ENCODE assay signal across 9 mouse cellular contexts in genomic region chr9:69987579-69987978, GRCm38 (mm10). TPM values are rescaled to one million over a fixed set of nuclear protein-coding genes. Genes with fewer than 3 reads are reported as not detected.
DNase-seq lines count a peak whose midpoint lies in the region; ATAC-seq and TF ChIP-seq lines count a peak whose summit lies in the region.
"Had no signal": no experiment of that assay in that cellular context is flagged by ENCODE, and none has a peak within 500 bp of the region (broad histone marks: within the 10 kb centered on the region; RNA-seq: fewer than 3 reads in every experiment).

No protein-coding gene starts in this region.

- H3K4me3 ChIP-seq in CH12.LX (replicated peaks in 1 of 3; ENCODE audit: low read depth in 2 of 3, low read length in 2 of 3, poor library complexity in 1 of 3): no peak overlapping the region
- no peak overlapping the region for H3K4me3 ChIP-seq in stomach, postnatal 0 days (ENCODE audit: low read depth, low read length)
- H3K4me3 ChIP-seq: limb, embryonic 15.5 days had no signal

- no peaks in the 10 kb centered on the region for H3K9me3 ChIP-seq in CH12.LX (replicated peaks; ENCODE audit: low read length)
- H3K9me3 ChIP-seq in stomach, postnatal 0 days (ENCODE audit: control insufficient read depth, low read length): no peaks in the 10 kb centered on the region
- H3K9me3 ChIP-seq: limb, embryonic 15.5 days had no signal

- in situ Hi-C loops in CH12.LX (cut with MboI; ENCODE audit: low pct_ligation_motif_present, low pct_unique_long_range_greater_than_20kb, low sequenced_read_pairs): no loop called here

- WGBS in stomach, postnatal 0 days: under 1% methylated on average over 3 of the region's 3 CpGs

- TF ChIP-seq EP300 in CH12.LX (IDR thresholded peaks at IDR 0.05; ENCODE audit: low read length): peak; percentile 98
- TF ChIP-seq EP300 in stomach, postnatal 0 days (optimal IDR thresholded peaks at IDR 0.05): no peak

- no peaks in the 10 kb centered on the region for H3K27me3 ChIP-seq in CH12.LX (replicated peaks)
- no peaks in the 10 kb centered on the region for H3K27me3 ChIP-seq in stomach, postnatal 0 days (ENCODE audit: control insufficient read depth, insufficient read depth, low read length)
- H3K27me3 ChIP-seq: limb, embryonic 15.5 days had no signal

- peaks cover 6 to 30% of the 10 kb centered on the region in 2 experiments; a peak in 3 of 4 replicates for H3K4me1 ChIP-seq in CH12.LX (ENCODE audit: control insufficient read depth in 1 of 2, insufficient read depth in 2 of 2)
- H3K4me1 ChIP-seq in stomach, postnatal 0 days (replicated peaks; ENCODE audit: control insufficient read depth, insufficient read depth): no peaks in the 10 kb centered on the region; the same call in 1 of the 2 replicates

- peak; percentile 61 to 96 for TF ChIP-seq CTCF in CH12.LX (conservative IDR thresholded peaks at IDR 0.05 in 1 of 2, IDR thresholded peaks at IDR 0.05 in 1 of 2; ENCODE audit: low read depth in 2 of 2, low read length in 2 of 2)
- peak; percentile 88 for TF ChIP-seq CTCF in stomach, postnatal 0 days (IDR thresholded peaks at IDR 0.05; ENCODE audit: low read depth)

- intact Hi-C loops in gastrocnemius, postnatal 36 days (cut with DNase I): loop anchor here (2.0 kb wide), 1 partner anchor 39 kb away; no protein-coding TSS in a partner anchor

- no peak for TF ChIP-seq POLR2A in CH12.LX (IDR thresholded peaks at IDR 0.05; ENCODE audit: low read depth, low read length)

- dilution Hi-C loops in CH12.LX (cut with MboI; ENCODE audit: extremely low pct_ligation_motif_present, extremely low pct_unique_long_range_greater_than_20kb, low sequenced_read_pairs): no loop called here

- no peak overlapping the region for H3K27ac ChIP-seq in CH12.LX (ENCODE audit: insufficient read depth, low read depth)
- no peak overlapping the region for H3K27ac ChIP-seq in stomach, postnatal 0 days (replicated peaks)
- H3K27ac ChIP-seq: limb, embryonic 15.5 days had no signal

- peak overlapping the region; percentile 29; the same call in 1 of the 2 replicates for H3K9ac ChIP-seq in CH12.LX (ENCODE audit: insufficient read depth, low read depth)
- H3K9ac ChIP-seq in stomach, postnatal 0 days (ENCODE audit: low read length): no peak overlapping the region
- H3K9ac ChIP-seq: limb, embryonic 15.5 days had no signal

- H3K36me3 ChIP-seq in CH12.LX (replicated peaks in 1 of 2; ENCODE audit: control insufficient read depth in 1 of 2, insufficient read depth in 1 of 2, low read length in 1 of 2): peaks cover 0 to 14% of the 10 kb centered on the region in 2 experiments
- no peaks in the 10 kb centered on the region for H3K36me3 ChIP-seq in stomach, postnatal 0 days (ENCODE audit: control insufficient read depth, insufficient read depth, low read length)

- peak; percentile 28 to 84 for DNase-seq in frontal cortex, adult 2 months (ENCODE audit: extremely low spot score in 1 of 2, low spot score in 1 of 2)
- DNase-seq in CH12.LX (ENCODE audit: extremely low read depth): peak; percentile 92
- DNase-seq in cerebellum, adult 8-10 months: peak; percentile 22
- peak; percentile 29 to 37 for DNase-seq in gastrocnemius, postnatal 36 days
- DNase-seq in layer of hippocampus, adult 9-10 months (ENCODE audit: low spot score): peak; percentile 69
- peak; percentile 59 for DNase-seq in stomach, postnatal 0 days (ENCODE audit: low spot score)

- peak; percentile 97 for TF ChIP-seq RAD21 in CH12.LX (IDR thresholded peaks at IDR 0.05; ENCODE audit: low read depth, low read length)

- peak overlapping the region; percentile 72 for H3K4me2 ChIP-seq in CH12.LX (ENCODE audit: insufficient read depth, low read depth, poor library complexity, severe bottlenecking)
- H3K4me2 ChIP-seq in stomach, postnatal 0 days (replicated peaks; ENCODE audit: low read depth): no peak overlapping the region
- H3K4me2 ChIP-seq: limb, embryonic 15.5 days had no signal

- H3K79me2 ChIP-seq in CH12.LX (replicated peaks; ENCODE audit: control insufficient read depth, extremely low read depth, insufficient read depth, poor library complexity, severe bottlenecking): peaks cover 25% of the 10 kb centered on the region

- no peak for ATAC-seq in frontal cortex, adult (ENCODE audit: low TSS enrichment)
- peak; percentile 61 for ATAC-seq in megakaryocyte progenitor cell, adult 5-6 weeks (replicated peaks; ENCODE audit: poor library complexity)
- no peak for ATAC-seq in stomach, postnatal 0 days (ENCODE audit: low FRiP score, low TSS enrichment)

TF ChIP-seq in CH12.LX, 34 proteins besides CTCF, POLR2A, EP300 and RAD21 (continues in another document):
- no peak for TF ChIP-seq KAT2A (IDR thresholded peaks at IDR 0.05; ENCODE audit: insufficient replicate concordance, low read length)
- 0 out of 2 replicates have a peak, but pooled peaks have one; percentile 38 for TF ChIP-seq SIN3A (IDR thresholded peaks at IDR 0.05; ENCODE audit: low read length)
- peak; percentile 70 for TF ChIP-seq MAFK (IDR thresholded peaks at IDR 0.05; ENCODE audit: insufficient replicate concordance, low read length)
- TF ChIP-seq ETS1 (conservative IDR thresholded peaks at IDR 0.05; ENCODE audit: low read depth, low read length): peak; percentile 84; the same call in 1 of the 2 replicates
- peak; percentile 96 for TF ChIP-seq JUN (IDR thresholded peaks at IDR 0.05; ENCODE audit: insufficient read depth, low read depth, low read length)
- peak; percentile 52 for TF ChIP-seq ZC3H11A (IDR thresholded peaks at IDR 0.05; ENCODE audit: low read depth, low read length)
- no peak; the same call in 1 of the 2 replicates for TF ChIP-seq HCFC1 (IDR thresholded peaks at IDR 0.05; ENCODE audit: low read depth, low read length)
- no peak for TF ChIP-seq NRF1 (IDR thresholded peaks at IDR 0.05; ENCODE audit: low read depth, low read length)
- TF ChIP-seq TBP (conservative IDR thresholded peaks at IDR 0.05; ENCODE audit: low read depth, low read length): 0 out of 2 replicates have a peak, but pooled peaks have one; percentile 8
- TF ChIP-seq TCF12 (IDR thresholded peaks at IDR 0.05; ENCODE audit: low read depth, low read length): peak; percentile 44
- peak; percentile 98 for TF ChIP-seq IRF4 (IDR thresholded peaks at IDR 0.05; ENCODE audit: low read depth, low read length)
- TF ChIP-seq MYC (IDR thresholded peaks at IDR 0.05; ENCODE audit: low read depth, low read length): peak; percentile 86
- peak; percentile 93 for TF ChIP-seq MEF2A (IDR thresholded peaks at IDR 0.05; ENCODE audit: borderline replicate concordance, low read depth, low read length)
- TF ChIP-seq RCOR1 (conservative IDR thresholded peaks at IDR 0.05; ENCODE audit: low read depth, low read length): peak; percentile 71; the same call in 1 of the 2 replicates
- TF ChIP-seq CHD1 (IDR thresholded peaks at IDR 0.05; ENCODE audit: low read depth, low read length): no peak
- TF ChIP-seq USF1 (IDR thresholded peaks at IDR 0.05; ENCODE audit: low read depth, low read length): no peak
- no peak for TF ChIP-seq CHD2 (IDR thresholded peaks at IDR 0.05; ENCODE audit: low read length)
- TF ChIP-seq USF2 (conservative IDR thresholded peaks at IDR 0.05; ENCODE audit: low read depth, low read length): no peak
- TF ChIP-seq ZNF384 (IDR thresholded peaks at IDR 0.05; ENCODE audit: low read depth, low read length): peak; percentile 26; the same call in 1 of the 2 replicates
- no peak for TF ChIP-seq NELFE (IDR thresholded peaks at IDR 0.05; ENCODE audit: low read depth, low read length)
- no peak for TF ChIP-seq PAX5 (IDR thresholded peaks at IDR 0.05; ENCODE audit: low read length)
- peak; percentile 24; the same call in 1 of the 2 replicates for TF ChIP-seq ELF1 (IDR thresholded peaks at IDR 0.05; ENCODE audit: low read depth, low read length)
- no peak for TF ChIP-seq ZMIZ1 (IDR thresholded peaks at IDR 0.05; ENCODE audit: low read depth, low read length)
- no peak for TF ChIP-seq POLR2AphosphoS2 (IDR thresholded peaks at IDR 0.05; ENCODE audit: low read depth, low read length)
- TF ChIP-seq E2F4 (IDR thresholded peaks at IDR 0.05; ENCODE audit: insufficient replicate concordance, low read depth, low read length): 0 out of 2 replicates have a peak, but pooled peaks have one; percentile 66
- peak; percentile 88 for TF ChIP-seq BHLHE40 (IDR thresholded peaks at IDR 0.05; ENCODE audit: low read depth, low read length)
- TF ChIP-seq ZKSCAN1 (IDR thresholded peaks at IDR 0.05; ENCODE audit: borderline replicate concordance, low read depth, low read length): no peak
- no peak for TF ChIP-seq GABPA (IDR thresholded peaks at IDR 0.05; ENCODE audit: insufficient replicate concordance, low read depth, low read length)

RNA-seq across cellular contexts. Expression of gene Bnip2, which starts 1.7 kb away (rescaled TPM):
- polyA plus RNA-seq in frontal cortex, adult 2 months (2012; rRNA removed): 44.6 and 48.0 TPM in 2 replicates
- total RNA-seq in CH12.LX (2012; rRNA removed) (54.3 and 67.5 TPM in 2 replicates), CH12.LX (2014; rRNA removed) (104 and 117 TPM in 2 replicates)
- 88.1 and 89.7 TPM in 2 replicates for polyA plus RNA-seq in CH12.LX (2012; ENCODE audit: insufficient read length, low read depth)
- total RNA-seq in gastrocnemius, postnatal 36 days (2021): 10 to 100 TPM; 70.4 to 74.8 TPM
- 86.9 and 95.9 TPM in 2 replicates for total RNA-seq in megakaryocyte progenitor cell, adult 5-6 weeks (2015)
- total RNA-seq in megakaryocyte progenitor cell, adult 5-6 weeks (2017): 133 and 153 TPM in 2 replicates
- polyA plus RNA-seq in stomach, postnatal 0 days (2015; fragmentation: Nextera tagmentation; extraction: Ambion mirVana): 59.2 and 65.6 TPM in 2 replicates

RNA-seq across cellular contexts. Expression of gene Gtf2a2, which starts 24.8 kb away (rescaled TPM):
- 72.5 and 78.8 TPM in 2 replicates for polyA plus RNA-seq in frontal cortex, adult 2 months (2012; rRNA removed)
- 51.1 and 65.5 TPM in 2 replicates for total RNA-seq in CH12.LX (2012; rRNA removed)
- 156 and 179 TPM in 2 replicates for total RNA-seq in CH12.LX (2014; rRNA removed)
- polyA plus RNA-seq in CH12.LX (2012; ENCODE audit: insufficient read length, low read depth): 94.2 and 109 TPM in 2 replicates
- total RNA-seq in gastrocnemius, postnatal 36 days (2021): 10 to 100 TPM; 49.1 to 52.8 TPM
- total RNA-seq in megakaryocyte progenitor cell, adult 5-6 weeks (2015): 124 and 134 TPM in 2 replicates
- total RNA-seq in megakaryocyte progenitor cell, adult 5-6 weeks (2017): 114 and 115 TPM in 2 replicates
- polyA plus RNA-seq in stomach, postnatal 0 days (2015; fragmentation: Nextera tagmentation; extraction: Ambion mirVana): 159 and 160 TPM in 2 replicates

RNA-seq across cellular contexts. Expression of gene Gcnt3, which starts 50.3 kb away (rescaled TPM):
- polyA plus RNA-seq in frontal cortex, adult 2 months (2012; rRNA removed): not detected in 2 replicates
- total RNA-seq in CH12.LX (2012; rRNA removed) (0.04 TPM in 1 of 2 replicates, not detected in the other), CH12.LX (2014; rRNA removed) (0.04 TPM in 1 of 2 replicates, not detected in the other)
- polyA plus RNA-seq in CH12.LX (2012; ENCODE audit: insufficient read length, low read depth): not detected in 2 replicates
- not detected for total RNA-seq in gastrocnemius, postnatal 36 days (2021)
- not detected in 2 replicates for total RNA-seq in megakaryocyte progenitor cell, adult 5-6 weeks (2015)
- not detected in 2 replicates for total RNA-seq in megakaryocyte progenitor cell, adult 5-6 weeks (2017)
- polyA plus RNA-seq in stomach, postnatal 0 days (2015; fragmentation: Nextera tagmentation; extraction: Ambion mirVana): 76.2 and 81.1 TPM in 2 replicates

Comparison
In these comparisons a context has a peak if more than half of its experiments do, and no peak if none do; other contexts are left out.
1. DNase-seq: peak in every context shown above with its lines; median percentile 92 in CH12.LX; 69 in layer of hippocampus, adult 9-10 months; 59 in stomach, postnatal 0 days; 56 in frontal cortex, adult 2 months; 33 in gastrocnemius, postnatal 36 days; 22 in cerebellum, adult 8-10 months.